Mouse (Mus musculus) urinary bladder, postnatal 10 days (tissue): Measurements from ENCODE around the gene Ctu2.

Experiments used
- DNase-seq: peaks from one replicate; pipeline ENCODE4 v3.0.0; 2022; ENCODE audit warnings: low spot score

Ctu2 gene

GRCm38 (mm10) chr8:122445203-122445602, 30.7 kb upstream of the Ctu2 start:
- DNase-seq: no peak

- DNase-seq: no peak
These were observed 24.7 kb upstream of the Ctu2 start for GRCm38 (mm10) chr8:122451161-122451703.

GRCm38 (mm10) chr8:122452154-122452553, 23.8 kb upstream of the Ctu2 start:
- DNase-seq: no peak

- no peak for DNase-seq
These were observed 21.5 kb upstream of the Ctu2 start for GRCm38 (mm10) chr8:122454409-122454808.

- DNase-seq: no peak
These were observed 18.8 kb upstream of the Ctu2 start for GRCm38 (mm10) chr8:122457171-122457570.

- DNase-seq: no peak
These were observed 16.6 kb upstream of the Ctu2 start for GRCm38 (mm10) chr8:122459218-122459900.

- DNase-seq: no peak
These were observed 16.0 kb upstream of the Ctu2 start for GRCm38 (mm10) chr8:122459990-122460389.

- no peak for DNase-seq
These were observed 15.1 kb upstream of the Ctu2 start, which contains the start of gene Snai3 for GRCm38 (mm10) chr8:122460524-122461472. Snai3 (minus strand) TSS chr8:122460733.

GRCm38 (mm10) chr8:122461473-122462148, 14.3 kb upstream of the Ctu2 start:
- DNase-seq: no peak

- DNase-seq: no peak
These were observed 13.4 kb upstream of the Ctu2 start for GRCm38 (mm10) chr8:122462510-122462909.

GRCm38 (mm10) chr8:122463651-122464640, 12.0 kb upstream of the Ctu2 start:
- DNase-seq: no peak

- no peak for DNase-seq
These were observed 11.0 kb upstream of the Ctu2 start for GRCm38 (mm10) chr8:122464985-122465384.

- no peak for DNase-seq
These were observed 8.1 kb upstream of the Ctu2 start for GRCm38 (mm10) chr8:122467816-122468215.

- DNase-seq: no peak
These were observed 6.5 kb upstream of the Ctu2 start for GRCm38 (mm10) chr8:122469407-122469806.

GRCm38 (mm10) chr8:122469965-122470364, 6.0 kb upstream of the Ctu2 start:
- DNase-seq: no peak

- no peak for DNase-seq
These were observed 5.3 kb upstream of the Ctu2 start for GRCm38 (mm10) chr8:122470691-122471090.

- DNase-seq: no peak
These were observed 2.0 kb upstream of the Ctu2 start for GRCm38 (mm10) chr8:122473911-122474421.

- no peak for DNase-seq
These were observed 887 bp upstream of the Ctu2 start for GRCm38 (mm10) chr8:122474951-122475560.

- no peak for DNase-seq
These were observed 6.5 kb downstream of the Ctu2 start for GRCm38 (mm10) chr8:122482448-122482847.

- DNase-seq: no peak
These were observed 7.9 kb downstream of the Ctu2 start for GRCm38 (mm10) chr8:122483877-122484276.
